Mouse (Mus musculus) liver, embryonic 14.5 days (tissue): ENCODE results near the gene Irf9. TPM values are rescaled to one million over a fixed set of nuclear protein-coding genes. Genes with fewer than 3 reads are reported as not detected.

Experiments used
- ATAC-seq: fragments of 200-750 bp; cut with Nextera tagmentation; 2 replicates; pipeline ENCODE4 v1.8.0; 2017; ENCODE audit warnings: moderate number of reproducible peaks, mild to moderate bottlenecking, moderate library complexity; ENCODE audit not compliant: insufficient read depth
- DNase-seq, 3 experiments: peaks; one replicate each; pipeline ENCODE4 v3.0.0-alpha.2; 2012 to 2013; ENCODE audit warnings: low read depth in 3 of 3, low spot score in 3 of 3
- H3K27ac ChIP-seq: fragments of 300-500 bp; sonication (generic); 2 replicates; pipeline ENCODE4 v1.5.1; 2014; ENCODE audit warnings: moderate library complexity, mild to moderate bottlenecking, control low read depth, inconsistent platforms
- H3K27me3 ChIP-seq: fragments of 300-500 bp; sonication (generic); 2 replicates; pipeline ENCODE4 v1.6.1; 2014; ENCODE audit warnings: mild to moderate bottlenecking, low read length, moderate library complexity; ENCODE audit not compliant: control insufficient read depth, insufficient read depth
- H3K36me3 ChIP-seq: fragments of 300-500 bp; sonication (generic); replicated peaks from 2 replicates; pipeline ENCODE4 v1.6.1; 2014; ENCODE audit warnings: low read depth; ENCODE audit not compliant: control insufficient read depth, insufficient read depth
- H3K4me1 ChIP-seq, 2 experiments: fragments of 200-500 bp in 1 of 2; fragments of 300-500 bp in 1 of 2; sonication (generic) in 1 of 2; replicated peaks; 2 replicates each; pipeline ENCODE4 v1.6.1; 2012 to 2014; ENCODE audit warnings: antibody characterized with exemption in 1 of 2, inconsistent platforms in 1 of 2, low read length in 1 of 2; ENCODE audit not compliant: control insufficient read depth in 2 of 2, insufficient read depth in 2 of 2
- H3K4me2 ChIP-seq: fragments of 300-500 bp; sonication (generic); 2 replicates; pipeline ENCODE4 v1.6.1; 2014; ENCODE audit warnings: low read depth, mild to moderate bottlenecking, control low read depth, moderate library complexity
- H3K4me3 ChIP-seq, 2 experiments: fragments of 200-500 bp in 1 of 2; fragments of 300-500 bp in 1 of 2; sonication (generic) in 1 of 2; 2 replicates each; pipeline ENCODE4 v1.5.1; 2012 to 2014; ENCODE audit warnings: low read depth in 2 of 2, low read length in 2 of 2, mild to moderate bottlenecking in 2 of 2, control low read depth in 1 of 2, inconsistent platforms in 1 of 2, moderate library complexity in 1 of 2; ENCODE audit not compliant: insufficient read depth in 1 of 2
- H3K9ac ChIP-seq: fragments of 300-500 bp; sonication (generic); replicated peaks from 2 replicates; pipeline ENCODE4 v1.6.1; 2014; ENCODE audit warnings: mild to moderate bottlenecking, control low read depth, moderate library complexity
- H3K9me3 ChIP-seq: fragments of 300-500 bp; sonication (generic); 2 replicates; pipeline ENCODE4 v1.6.1; 2016; ENCODE audit warnings: low read length, mixed read lengths; ENCODE audit not compliant: control insufficient read depth
- CTCF ChIP-seq: IDR thresholded peaks from 2 replicates; pipeline ENCODE4 v1.5.1; 2016; ENCODE audit warnings: antibody characterized with exemption, low read depth, control low read depth
- EP300 ChIP-seq: IDR thresholded peaks from 2 replicates; pipeline ENCODE4 v1.6.1; 2016; ENCODE audit warnings: antibody characterized with exemption, low read depth
- WGBS: fragments of 180-500 bp; shearing (Covaris S2); extraction: QIAGEN DNeasy Blood & Tissue Kit; methylation state at CpG from one replicate; pipeline ENCODE4 v1.1.7; 2014; ENCODE audit not compliant: insufficient replicate concordance; 5-methylcytosine and 5-hydroxymethylcytosine counted together
- polyA plus RNA-seq, 2 experiments: library from polyadenylated mRNA; depleted of rRNA in 1 of 2; stranded (reverse) in 1 of 2; unstranded in 1 of 2; fragments of >200 nt; fragmentation: Nextera tagmentation in 1 of 2; extraction: Ambion mirVana in 1 of 2; gene quantifications; 2 replicates each; pipeline versions ENCODE4 v1.2.1 to v1.2.3; 2012 to 2014

Gene Irf9
- polyA plus RNA-seq, 2 experiments, result 13.8 to 15.1 TPM

- ATAC-seq (no peak), DNase-seq (no peak)
- no peaks in the 10 kb centered on the region for H3K9me3 ChIP-seq
- no peaks in the 10 kb centered on the region for H3K27me3 ChIP-seq
- H3K4me2 ChIP-seq, result no peak within 1 kb of the TSS
- H3K9ac ChIP-seq, result no peak within 1 kb of the TSS
- H3K4me1 ChIP-seq, result peaks cover 3 to 12% of the 10 kb centered on the region in 2 experiments; a peak in 3 of 4 replicates
- H3K36me3 ChIP-seq, result peaks cover 3% of the 10 kb centered on the region; the same call in 1 of the 2 replicates
- H3K4me3 ChIP-seq, result no peak within 1 kb of the TSS
- no peak for TF ChIP-seq EP300
- no peak for TF ChIP-seq CTCF
- no peak within 1 kb of the TSS for H3K27ac ChIP-seq
- 67% methylated on average over 8 of the region's 8 CpGs for WGBS
These were observed 28.1 kb upstream of the Irf9 start, which contains the start of gene Fitm1 for GRCm38 (mm10) chr14:55575302-55575701. Gene Fitm1 (plus strand): TSS chr14:55575617.

- H3K9ac ChIP-seq, result no peak overlapping the region
- 67% methylated on average over 13 of the region's 13 CpGs for WGBS
- H3K36me3 ChIP-seq, result no peaks in the 10 kb centered on the region; the same call in 1 of the 2 replicates
- no peaks in the 10 kb centered on the region for H3K9me3 ChIP-seq
- no peak overlapping the region for H3K4me3 ChIP-seq
- H3K4me2 ChIP-seq, result no peak overlapping the region
- no peak overlapping the region for H3K27ac ChIP-seq
- TF ChIP-seq CTCF (no peak), EP300 (no peak)
- DNase-seq, result no peak
- no peaks in the 10 kb centered on the region for H3K27me3 ChIP-seq
- no peak for ATAC-seq
- H3K4me1 ChIP-seq, result peaks cover 3 to 11% of the 10 kb centered on the region in 2 experiments; a peak in 3 of 4 replicates
These were observed 27.7 kb upstream of the Irf9 start for GRCm38 (mm10) chr14:55575711-55576110.

- no peaks in the 10 kb centered on the region for H3K9me3 ChIP-seq
- H3K4me1 ChIP-seq, result peaks cover 3 to 11% of the 10 kb centered on the region in 2 experiments; a peak in 3 of 4 replicates
- H3K4me3 ChIP-seq, result no peak overlapping the region
- H3K36me3 ChIP-seq, result no peaks in the 10 kb centered on the region; the same call in none of the 2 replicates
- no peak for DNase-seq
- WGBS, result 69% methylated on average over 16 of the region's 16 CpGs
- H3K9ac ChIP-seq, result no peak overlapping the region
- TF ChIP-seq EP300 (no peak), CTCF (no peak)
- no peak overlapping the region for H3K27ac ChIP-seq
- H3K27me3 ChIP-seq, result no peaks in the 10 kb centered on the region
- no peak overlapping the region for H3K4me2 ChIP-seq
- no peak for ATAC-seq
These were observed 27.0 kb upstream of the Irf9 start for GRCm38 (mm10) chr14:55576376-55576775.

GRCm38 (mm10) chr14:55577871-55578667 lies 25.3 kb upstream of the Irf9 start, which contains the start of gene Psme1:
Gene Psme1 (plus strand): TSS chr14:55578123.
- DNase-seq, result no peak
- peak within 1 kb of the TSS; percentile 1 for H3K27ac ChIP-seq
- peak within 1 kb of the TSS; percentile 78 to 80 for H3K4me3 ChIP-seq
- H3K27me3 ChIP-seq, result no peaks in the 10 kb centered on the region
- H3K9ac ChIP-seq, result peak within 1 kb of the TSS; percentile 92
- 2% methylated on average over 31 of the region's 32 CpGs for WGBS
- H3K4me1 ChIP-seq, result peaks cover 3 to 13% of the 10 kb centered on the region in 2 experiments; a peak in 3 of 4 replicates
- peak within 1 kb of the TSS; percentile 70 for H3K4me2 ChIP-seq
- H3K36me3 ChIP-seq, result peaks cover 3% of the 10 kb centered on the region
- no peaks in the 10 kb centered on the region for H3K9me3 ChIP-seq
- TF ChIP-seq CTCF, result no peak
- no peak for TF ChIP-seq EP300
- peak; percentile 77 for ATAC-seq

- Histone ChIP-seq H3K4me3 (peak overlapping the region; percentile 78 to 80), H3K27me3 (no peaks in the 10 kb centered on the region), H3K36me3 (peaks cover 3% of the 10 kb centered on the region), H3K9me3 (no peaks in the 10 kb centered on the region), H3K4me2 (peak overlapping the region; percentile 70), H3K27ac (peak overlapping the region; percentile 1), H3K9ac (peak overlapping the region; percentile 92), H3K4me1 (peaks cover 8 to 17% of the 10 kb centered on the region in 2 experiments)
- TF ChIP-seq EP300 (no peak), CTCF (no peak; the same call in 1 of the 2 replicates)
- 12% methylated on average over 6 of the region's 6 CpGs for WGBS
- peak; percentile 47 for ATAC-seq
- no peak for DNase-seq
These were observed 24.6 kb upstream of the Irf9 start for GRCm38 (mm10) chr14:55578668-55579269.
